Mouse (Mus musculus): ENCODE measurements at regions not wholly inside any gene's neighbourhood (a gene's known extent, or its start where the extent isn't known, plus 50 kb on each side); places are given as distances from the start of the nearest gene placed in this dataset.

- no peak for TF ChIP-seq EP300 (IDR thresholded peaks at IDR 0.05; ENCODE audit: insufficient read depth, low read depth, low read length)
- no peak for TF ChIP-seq POLR2A (IDR thresholded peaks at IDR 0.05; ENCODE audit: insufficient read depth, low read length)
Measured at GRCm38 (mm10) chr15:15666744-15667143, 1061.8 kb upstream of the Cdh9 start.
